Comparison of ENCODE assay signal across 8 mouse cellular contexts in genomic region chr4:139858635-139859176, GRCm38 (mm10). TPM values are rescaled to one million over a fixed set of nuclear protein-coding genes. Genes with fewer than 3 reads are reported as not detected.
A peak's percentile ranks its signal among the peaks of the same experiment; 100 is the strongest.
DNase-seq lines count a peak whose midpoint lies in the region; ATAC-seq and TF ChIP-seq lines count a peak whose summit lies in the region.

No protein-coding gene starts in this region.

- peaks cover 64% of the 10 kb centered on the region for H3K27me3 ChIP-seq in heart, embryonic 10.5 days (ENCODE audit: insufficient read depth, poor library complexity, severe bottlenecking)
- H3K27me3 ChIP-seq in liver, embryonic 14.5 days (ENCODE audit: control insufficient read depth, insufficient read depth, low read length) = no peaks in the 10 kb centered on the region
- peaks cover 27% of the 10 kb centered on the region for H3K27me3 ChIP-seq in neural tube, embryonic 15.5 days (replicated peaks)

- WGBS in heart, embryonic 10.5 days = 3% methylated on average over 13 of the region's 13 CpGs
- WGBS in liver, embryonic 14.5 days (ENCODE audit: insufficient replicate concordance) = 1% methylated on average over 13 of the region's 13 CpGs
- WGBS in neural tube, embryonic 15.5 days = 4% methylated on average over 13 of the region's 13 CpGs

- no peak overlapping the region for H3K9ac ChIP-seq in liver, embryonic 14.5 days (replicated peaks)
- H3K9ac ChIP-seq in neural tube, embryonic 15.5 days (replicated peaks) = no peak overlapping the region

- peak; percentile 64; the same call in 1 of the 2 replicates for ATAC-seq in erythroblast, adult 5-6 weeks (replicated peaks; ENCODE audit: low FRiP score, poor library complexity, severe bottlenecking)
- ATAC-seq in liver, embryonic 14.5 days (ENCODE audit: insufficient read depth) = no peak
- peak; percentile 65 for ATAC-seq in neural tube, embryonic 15.5 days (ENCODE audit: low FRiP score)

- no peaks in the 10 kb centered on the region for H3K9me3 ChIP-seq in heart, embryonic 10.5 days
- no peaks in the 10 kb centered on the region for H3K9me3 ChIP-seq in liver, embryonic 14.5 days (ENCODE audit: control insufficient read depth, low read length)
- no peaks in the 10 kb centered on the region for H3K9me3 ChIP-seq in neural tube, embryonic 15.5 days (replicated peaks)

- no peak overlapping the region for H3K4me3 ChIP-seq in heart, embryonic 10.5 days
- H3K4me3 ChIP-seq in liver, embryonic 14.5 days (ENCODE audit: insufficient read depth in 1 of 2, low read depth in 2 of 2, low read length in 2 of 2) = no peak overlapping the region
- no peak overlapping the region for H3K4me3 ChIP-seq in neural tube, embryonic 15.5 days (replicated peaks)

- no peak overlapping the region for H3K4me2 ChIP-seq in liver, embryonic 14.5 days (ENCODE audit: low read depth)
- H3K4me2 ChIP-seq in neural tube, embryonic 15.5 days = no peak overlapping the region

- DNase-seq in CD4-positive helper T cell, adult 2 months (ENCODE audit: low read depth, low spot score) = peak; percentile 72
- DNase-seq in brain, embryonic 18.5 days (ENCODE audit: low read depth, low spot score) = peak; percentile 28
- DNase-seq in heart, embryonic 10.5 days (ENCODE audit: low spot score) = peak; percentile 87
- peak; percentile 84 for DNase-seq in kidney, postnatal 14 days
- peak; percentile 15 to 32 (median 17) for DNase-seq in liver, embryonic 14.5 days (ENCODE audit: low read depth in 3 of 3, low spot score in 3 of 3)
- DNase-seq in thymus, adult 18-20 months = peak; percentile 52 to 58

- H3K4me1 ChIP-seq in heart, embryonic 10.5 days = no peaks in the 10 kb centered on the region
- no peaks in the 10 kb centered on the region for H3K4me1 ChIP-seq in liver, embryonic 14.5 days (replicated peaks; ENCODE audit: control insufficient read depth in 2 of 2, insufficient read depth in 2 of 2, low read length in 1 of 2)
- no peaks in the 10 kb centered on the region for H3K4me1 ChIP-seq in neural tube, embryonic 15.5 days

- TF ChIP-seq CTCF in liver, embryonic 14.5 days (IDR thresholded peaks at IDR 0.05; ENCODE audit: low read depth) = peak; percentile 93

- TF ChIP-seq EP300 in liver, embryonic 14.5 days (IDR thresholded peaks at IDR 0.05; ENCODE audit: low read depth) = no peak

- no peak overlapping the region for H3K27ac ChIP-seq in heart, embryonic 10.5 days
- H3K27ac ChIP-seq in liver, embryonic 14.5 days = no peak overlapping the region
- H3K27ac ChIP-seq in neural tube, embryonic 15.5 days (replicated peaks) = no peak overlapping the region

- no peaks in the 10 kb centered on the region for H3K36me3 ChIP-seq in heart, embryonic 10.5 days
- no peaks in the 10 kb centered on the region for H3K36me3 ChIP-seq in liver, embryonic 14.5 days (replicated peaks; ENCODE audit: control insufficient read depth, insufficient read depth, low read depth)
- H3K36me3 ChIP-seq in neural tube, embryonic 15.5 days = no peaks in the 10 kb centered on the region

RNA-seq across cellular contexts. Expression of gene Pax7, which starts 25.4 kb away (rescaled TPM):
- not detected in 2 replicates for total RNA-seq in erythroblast, adult 5-6 weeks (2015; ENCODE audit: low replicate concordance)
- total RNA-seq in erythroblast, adult 5-6 weeks (2017; ENCODE audit: low replicate concordance) = 0.14 TPM in 1 of 2 replicates, not detected in the other
- 0.03 TPM in 1 of 2 replicates, not detected in the other for polyA plus RNA-seq in heart, embryonic 10.5 days (2016; fragmentation: Nextera tagmentation; extraction: Ambion mirVana)
- polyA plus RNA-seq in liver, embryonic 14.5 days (2012; rRNA removed) = not detected in 2 replicates
- polyA plus RNA-seq in liver, embryonic 14.5 days (2014; fragmentation: Nextera tagmentation; extraction: Ambion mirVana) = not detected in 2 replicates
- 0.14 and 0.17 TPM in 2 replicates for polyA plus RNA-seq in neural tube, embryonic 15.5 days (2015; fragmentation: Nextera tagmentation; extraction: Ambion mirVana)

Comparison
In these comparisons a context has a peak if more than half of its experiments do, and no peak if none do; other contexts are left out.
1. DNase-seq: peak in every context shown above with its lines; median percentile 87 in heart, embryonic 10.5 days; 84 in kidney, postnatal 14 days; 72 in CD4-positive helper T cell, adult 2 months; 55 in thymus, adult 18-20 months; 28 in brain, embryonic 18.5 days; 17 in liver, embryonic 14.5 days.